Mouse (Mus musculus): Measurements from ENCODE around the gene Cpa2. TPM values are rescaled to one million over a fixed set of nuclear protein-coding genes. Genes with fewer than 3 reads are reported as not detected.

Cpa2 gene
- polyA plus RNA-seq, 1 experiment from 2014 or later: 15.9 TPM

- Histone ChIP-seq H3K27ac (ENCODE audit: low read length) (no peak overlapping the region), H3K4me1 (ENCODE audit: insufficient read depth, low read length) (peaks cover 9% of the 10 kb centered on the region), H3K9me3 (ENCODE audit: low read length) (no peaks in the 10 kb centered on the region), H3K4me3 (ENCODE audit: low read length) (no peak overlapping the region), H3K9ac (replicated peaks; ENCODE audit: low read length) (no peak overlapping the region), H3K27me3 (ENCODE audit: insufficient read depth, low read length) (no peaks in the 10 kb centered on the region), H3K4me2 (replicated peaks; ENCODE audit: low read depth, low read length) (no peak overlapping the region), H3K36me3 (ENCODE audit: insufficient read depth, low read length) (no peaks in the 10 kb centered on the region)
- 59% methylated on average over 5 of the region's 5 CpGs for WGBS
- no peak for ATAC-seq (ENCODE audit: low FRiP score, low TSS enrichment)
Observed at GRCm38 (mm10) chr6:30611212-30611611, 69.8 kb downstream of the Cpa2 start.

Other genes with a start within 250 kb of the Cpa2 start
- 53.7 and 55.5 TPM in 2 replicates for gene Ube2h, start 237.0 kb upstream of the Cpa2 start, polyA plus RNA-seq (2015; fragmentation: Nextera tagmentation; extraction: Ambion mirVana)
- gene Zc3hc1, start 150.6 kb upstream of the Cpa2 start, polyA plus RNA-seq (2015; fragmentation: Nextera tagmentation; extraction: Ambion mirVana): 69.8 and 71.7 TPM in 2 replicates
- 26.8 and 30.2 TPM in 2 replicates for gene Klhdc10, start 139.7 kb upstream of the Cpa2 start, polyA plus RNA-seq (2015; fragmentation: Nextera tagmentation; extraction: Ambion mirVana)
- 45.6 and 51.4 TPM in 2 replicates for gene Tmem209, start 31.8 kb upstream of the Cpa2 start, polyA plus RNA-seq (2015; fragmentation: Nextera tagmentation; extraction: Ambion mirVana)
- 0.17 and 0.37 TPM in 2 replicates for gene Ssmem1, start 31.7 kb upstream of the Cpa2 start, polyA plus RNA-seq (2015; fragmentation: Nextera tagmentation; extraction: Ambion mirVana)
- 0.12 and 0.14 TPM in 2 replicates for gene Cpa4, start 26.8 kb downstream of the Cpa2 start, polyA plus RNA-seq (2015; fragmentation: Nextera tagmentation; extraction: Ambion mirVana)
- gene Cpa5, start 69.4 kb downstream of the Cpa2 start, polyA plus RNA-seq (2015; fragmentation: Nextera tagmentation; extraction: Ambion mirVana): 0.64 and 0.66 TPM in 2 replicates
- gene Cpa1, start 97.6 kb downstream of the Cpa2 start, polyA plus RNA-seq (2015; fragmentation: Nextera tagmentation; extraction: Ambion mirVana): 1.8 and 2.4 TPM in 2 replicates
- gene Cep41, start 152.2 kb downstream of the Cpa2 start, polyA plus RNA-seq (2015; fragmentation: Nextera tagmentation; extraction: Ambion mirVana): 20.6 and 21.6 TPM in 2 replicates
- 2,098 and 2,228 TPM in 2 replicates for gene Mest, start 182.0 kb downstream of the Cpa2 start, polyA plus RNA-seq (2015; fragmentation: Nextera tagmentation; extraction: Ambion mirVana)